Mouse (Mus musculus) neural tube, embryonic 14.5 days (tissue): ENCODE data around the gene Mthfs. TPM values are rescaled to one million over a fixed set of nuclear protein-coding genes. Genes with fewer than 3 reads are reported as not detected.

Experiments
- ATAC-seq: fragments of 200-750 bp; cut with Nextera tagmentation; 2 replicates; pipeline ENCODE4 v1.8.0; 2017; ENCODE audit warnings: low read depth, mild to moderate bottlenecking, moderate TSS enrichment, moderate library complexity
- H3K27ac ChIP-seq: fragments of 300-500 bp; sonication (generic); 2 replicates; pipeline ENCODE4 v1.5.1; 2014; ENCODE audit warnings: low read depth, mild to moderate bottlenecking, control low read depth, low read length, moderate library complexity, mixed read lengths
- H3K27me3 ChIP-seq: fragments of 300-500 bp; sonication (generic); 2 replicates; pipeline ENCODE4 v1.6.1; 2014; ENCODE audit warnings: low read length; ENCODE audit not compliant: control insufficient read depth, insufficient read depth
- H3K36me3 ChIP-seq: fragments of 300-500 bp; sonication (generic); 2 replicates; pipeline ENCODE4 v1.6.1; 2014; ENCODE audit warnings: low read length, mixed read lengths; ENCODE audit not compliant: control insufficient read depth, insufficient read depth
- H3K4me1 ChIP-seq: fragments of 300-500 bp; sonication (generic); 2 replicates; pipeline ENCODE4 v1.6.1; 2014; ENCODE audit warnings: low read length; ENCODE audit not compliant: control insufficient read depth, insufficient read depth
- H3K4me2 ChIP-seq: fragments of 300-500 bp; sonication (generic); 2 replicates; pipeline ENCODE4 v1.6.1; 2014; ENCODE audit warnings: mild to moderate bottlenecking, low read depth, low read length, control low read depth
- H3K4me3 ChIP-seq: fragments of 300-500 bp; sonication (generic); 2 replicates; pipeline ENCODE4 v1.5.1; 2014; ENCODE audit warnings: low read depth, low read length, control low read depth, mixed read lengths
- H3K9ac ChIP-seq: fragments of 300-500 bp; sonication (generic); replicated peaks from 2 replicates; pipeline ENCODE4 v1.6.1; 2014; ENCODE audit warnings: low read depth, mild to moderate bottlenecking, control low read depth, low read length, mixed read lengths
- H3K9me3 ChIP-seq: fragments of 300-500 bp; sonication (generic); 2 replicates; pipeline ENCODE4 v1.6.1; 2016; ENCODE audit warnings: low read length; ENCODE audit not compliant: control insufficient read depth
- WGBS: fragments of 180-500 bp; shearing (Covaris S2); extraction: QIAGEN DNeasy Blood & Tissue Kit; methylation state at CpG from one replicate; pipeline ENCODE4 v1.1.7; 2014; 5-methylcytosine and 5-hydroxymethylcytosine counted together
- polyA plus RNA-seq: library from polyadenylated mRNA; unstranded; fragments of >200 nt; fragmentation: Nextera tagmentation; extraction: Ambion mirVana; gene quantifications from 2 replicates; pipeline ENCODE4 v1.2.1, GENCODE M21; 2014

Gene Mthfs
- polyA plus RNA-seq, 1 experiment from 2014 or later = 18.6 TPM

DNA sequence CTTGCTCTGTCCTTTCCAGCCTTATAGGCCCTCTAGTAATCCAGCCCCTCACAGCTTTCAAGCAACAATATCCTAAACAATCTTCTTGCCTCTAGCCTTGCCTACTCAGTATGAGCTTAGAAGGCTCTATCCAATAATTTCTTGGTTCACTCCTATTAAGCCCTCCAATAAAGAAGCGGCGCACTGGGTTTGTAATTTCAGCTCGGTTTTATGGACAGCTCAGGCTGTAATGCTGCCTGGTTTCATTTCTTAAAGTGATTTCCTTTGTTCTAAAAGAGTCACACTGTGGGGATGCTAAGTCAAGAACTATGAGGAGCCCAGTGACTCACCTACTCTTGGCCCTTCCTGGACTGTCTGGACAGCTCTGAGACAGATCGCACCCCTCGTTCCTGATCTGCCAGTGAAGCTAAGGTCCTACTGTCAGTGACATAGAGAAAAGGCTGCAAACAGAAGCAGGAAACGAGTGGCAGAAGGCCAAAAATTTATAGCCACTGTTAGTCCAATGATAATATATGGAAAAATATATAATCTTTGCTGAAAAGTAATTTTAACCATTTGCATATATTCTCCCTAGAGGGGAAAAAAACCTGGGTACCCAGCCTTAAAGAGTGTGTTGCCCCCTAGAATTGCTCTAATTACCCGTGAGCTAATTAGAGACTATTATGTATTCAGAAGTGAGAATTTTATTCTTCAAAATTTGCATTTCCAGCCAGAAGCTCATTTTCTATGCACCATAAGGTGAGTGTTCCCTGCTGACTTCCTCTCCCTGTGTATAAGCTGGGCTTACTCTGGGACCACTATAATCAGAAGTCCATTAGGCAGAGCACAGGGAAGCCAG is 98.1 kb downstream of the Mthfs start:
- Histone ChIP-seq H3K27me3 (no peaks in the 10 kb centered on the region), H3K4me1 (0 out of 2 replicates have a peak, but pooled peaks cover 2% of the 10 kb centered on the region), H3K4me2 (no peak overlapping the region), H3K36me3 (no peaks in the 10 kb centered on the region), H3K9me3 (no peaks in the 10 kb centered on the region), H3K9ac (no peak overlapping the region), H3K27ac (peak overlapping the region; percentile 77), H3K4me3 (no peak overlapping the region)
- 49% methylated on average over 7 of the region's 7 CpGs for WGBS
- peak; percentile 67 for ATAC-seq

DNA sequence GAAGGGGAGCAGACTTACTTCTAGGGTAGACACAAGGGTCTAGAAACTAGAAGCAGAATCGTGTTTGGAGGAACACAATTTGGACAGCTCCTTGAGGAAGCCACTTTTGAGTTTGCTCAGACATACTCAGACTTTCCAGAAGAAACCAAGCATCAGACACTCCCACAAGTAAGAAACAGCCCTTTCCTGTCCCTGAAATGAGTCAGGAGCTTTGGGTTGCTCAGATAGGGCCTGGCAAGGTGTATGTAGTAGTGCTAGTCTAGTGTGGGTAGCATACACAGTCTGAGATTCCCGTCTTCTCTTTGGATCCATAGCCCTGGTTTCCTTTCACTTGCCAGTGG is 98.7 kb downstream of the Mthfs start:
- H3K4me2 ChIP-seq = no peak overlapping the region
- 0 out of 2 replicates have a peak, but pooled peaks cover 2% of the 10 kb centered on the region for H3K4me1 ChIP-seq
- H3K27ac ChIP-seq = no peak overlapping the region; the same call in 1 of the 2 replicates
- no peak overlapping the region for H3K4me3 ChIP-seq
- H3K36me3 ChIP-seq = no peaks in the 10 kb centered on the region
- 81% methylated on average over 2 of the region's 2 CpGs for WGBS
- no peak for ATAC-seq
- no peak overlapping the region for H3K9ac ChIP-seq
- no peaks in the 10 kb centered on the region for H3K9me3 ChIP-seq
- H3K27me3 ChIP-seq = no peaks in the 10 kb centered on the region

DNA sequence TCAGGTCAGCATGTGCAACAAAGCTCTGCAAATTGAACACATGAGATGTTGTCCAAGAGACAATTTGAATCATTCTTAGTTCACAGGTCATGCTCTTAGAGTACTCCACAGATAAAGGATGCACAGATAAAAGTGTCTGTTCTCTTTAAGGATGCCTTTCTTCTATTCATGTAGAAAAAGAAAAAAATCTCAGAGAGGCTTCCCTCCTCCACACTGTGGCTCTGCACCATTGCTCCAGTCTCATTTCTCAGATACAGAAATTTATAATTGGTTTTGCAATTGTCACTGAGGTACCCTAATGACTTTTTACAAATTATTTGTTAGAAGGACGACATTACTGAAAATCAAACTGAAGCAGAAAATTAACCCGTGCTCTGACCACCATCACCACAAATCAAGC is 101.2 kb downstream of the Mthfs start:
- Histone ChIP-seq H3K4me1 (0 out of 2 replicates have a peak, but pooled peaks cover 2% of the 10 kb centered on the region), H3K9ac (no peak overlapping the region), H3K36me3 (no peaks in the 10 kb centered on the region), H3K27me3 (no peaks in the 10 kb centered on the region), H3K27ac (no peak overlapping the region), H3K9me3 (no peaks in the 10 kb centered on the region), H3K4me2 (no peak overlapping the region), H3K4me3 (no peak overlapping the region)
- WGBS = 62% methylated on average over 2 of the region's 2 CpGs
- ATAC-seq = no peak

DNA sequence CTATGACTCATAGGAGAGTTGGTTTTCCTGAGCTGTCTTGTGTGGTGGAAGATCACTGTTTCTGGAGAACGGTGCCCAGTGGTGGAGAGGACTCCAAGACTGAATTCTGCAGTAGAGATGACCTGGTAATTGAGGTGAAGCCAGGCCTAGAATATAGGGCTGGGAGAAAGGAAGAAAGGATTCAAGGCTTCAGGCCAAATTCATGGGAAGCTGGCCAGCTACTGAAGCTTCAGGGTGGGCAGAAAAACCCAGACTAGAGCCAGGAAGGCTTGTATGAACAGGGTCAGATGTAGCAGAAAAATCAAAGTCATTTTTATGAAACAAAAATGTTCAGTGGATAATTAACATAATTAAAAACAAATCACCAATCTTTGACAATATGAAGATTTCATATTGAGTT is 163.3 kb downstream of the Mthfs start:
- Histone ChIP-seq H3K27me3 (no peaks in the 10 kb centered on the region), H3K9me3 (no peaks in the 10 kb centered on the region), H3K27ac (no peak overlapping the region), H3K36me3 (no peaks in the 10 kb centered on the region), H3K4me1 (no peaks in the 10 kb centered on the region), H3K4me3 (no peak overlapping the region), H3K4me2 (no peak overlapping the region), H3K9ac (no peak overlapping the region)
- ATAC-seq = no peak
- WGBS = 73% methylated on average over 1 of the region's 1 CpGs

DNA sequence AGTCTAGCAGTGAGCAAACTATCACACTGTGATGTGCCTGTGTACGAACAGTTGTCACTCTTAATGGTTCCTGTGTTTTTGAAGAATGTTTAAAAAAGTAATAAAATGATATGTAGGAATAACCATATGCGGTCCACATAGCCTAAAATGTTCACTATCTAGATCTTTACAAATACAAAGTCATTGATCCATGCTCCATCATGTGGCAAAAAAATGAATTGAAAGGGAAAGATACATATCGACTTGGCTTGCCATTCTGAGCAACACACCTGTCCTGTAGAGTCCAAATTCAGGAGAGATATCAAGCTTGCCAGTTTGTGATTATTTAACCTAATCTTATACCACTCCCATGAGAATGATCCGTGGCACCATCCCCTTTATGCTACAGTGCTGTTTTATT is 164.2 kb downstream of the Mthfs start:
- Histone ChIP-seq H3K9ac (no peak overlapping the region), H3K27ac (no peak overlapping the region), H3K9me3 (no peaks in the 10 kb centered on the region), H3K4me2 (no peak overlapping the region), H3K4me1 (no peaks in the 10 kb centered on the region), H3K27me3 (no peaks in the 10 kb centered on the region), H3K4me3 (no peak overlapping the region), H3K36me3 (no peaks in the 10 kb centered on the region)
- ATAC-seq = no peak
- WGBS = 91% methylated on average over 4 of the region's 4 CpGs

DNA sequence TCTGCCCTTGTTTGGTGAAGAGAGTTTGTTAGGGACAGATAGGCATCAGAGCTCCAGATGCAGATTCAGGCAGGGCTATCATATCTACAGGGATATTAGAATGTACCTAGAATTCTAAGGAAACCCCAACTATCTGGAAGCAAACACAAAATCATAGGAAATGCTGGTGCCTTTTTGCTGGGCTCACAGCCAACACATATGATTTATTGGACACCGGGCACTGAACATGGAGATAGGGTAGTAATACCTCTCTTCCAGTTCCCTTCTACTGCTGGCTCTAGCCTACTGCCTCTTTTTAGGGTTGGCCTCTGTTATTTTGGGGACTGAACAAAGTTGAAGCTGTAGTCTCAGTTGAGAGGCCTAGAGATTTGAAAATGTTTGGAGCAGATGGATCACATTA is 192.6 kb downstream of the Mthfs start:
- 97% methylated on average over 1 of the region's 1 CpGs for WGBS
- Histone ChIP-seq H3K9ac (no peak overlapping the region), H3K4me1 (no peaks in the 10 kb centered on the region), H3K4me3 (no peak overlapping the region), H3K27ac (no peak overlapping the region), H3K4me2 (no peak overlapping the region), H3K9me3 (no peaks in the 10 kb centered on the region), H3K36me3 (no peaks in the 10 kb centered on the region), H3K27me3 (no peaks in the 10 kb centered on the region)
- ATAC-seq = no peak

Other genes starting within 250 kb of the Mthfs start
- not detected in 2 replicates for gene Trim43b, start 117.8 kb upstream of the Mthfs start, polyA plus RNA-seq
- 1.1 and 1.8 TPM in 2 replicates for gene Bcl2a1b, start 11.5 kb upstream of the Mthfs start, polyA plus RNA-seq
- gene Gm29094, start 11.3 kb upstream of the Mthfs start, polyA plus RNA-seq = 0.35 TPM in 1 of 2 replicates, not detected in the other